In genomic region chr14:20175114-20175513, GRCm38 (mm10) we compare ENCODE assay signal across 18 mouse cellular contexts.
"Had no signal": no experiment of that assay in that cellular context is flagged by ENCODE, and none has a peak within 500 bp of the region (broad histone marks: within the 10 kb centered on the region; RNA-seq: fewer than 3 reads in every experiment).

No protein-coding gene starts in this region.

- ATAC-seq: intestine, postnatal 0 days had no signal

- H3K27ac ChIP-seq: liver, embryonic 14.5 days; lung, embryonic 15.5 days; macrophage; stomach, postnatal 0 days had no signal

- H3K27me3 ChIP-seq: lung, embryonic 15.5 days had no signal

- H3K4me2 ChIP-seq: lung, embryonic 15.5 days; midbrain, embryonic 11.5 days had no signal

- H3K9ac ChIP-seq: liver, embryonic 14.5 days; lung, embryonic 15.5 days had no signal

- H3K9me3 ChIP-seq: lung, embryonic 15.5 days had no signal

- H3K4me3 ChIP-seq: lung, embryonic 15.5 days had no signal

- H3K36me3 ChIP-seq: lung, embryonic 15.5 days had no signal

- DNase-seq: kidney, adult 8-10 months; kidney, postnatal 14 days; kidney, postnatal 4 days; lung, adult 18-20 months; lung, postnatal 14 days; midbrain, embryonic 14.5 days; right cerebral cortex, adult 18-20 months; right cerebral cortex, postnatal 14 days; right cerebral cortex, postnatal 4 days; thymus, adult 2 months; thymus, postnatal 14 days; thymus, postnatal 4 days had no signal
